Mouse (Mus musculus) embryo, embryonic 10.5 days (tissue): Measurements from ENCODE around the gene Smox.

Experiments
- DNase-seq: peaks from one replicate; pipeline ENCODE4 v3.0.0-alpha.2; 2015; ENCODE audit warnings: low spot score

Smox gene

DNA sequence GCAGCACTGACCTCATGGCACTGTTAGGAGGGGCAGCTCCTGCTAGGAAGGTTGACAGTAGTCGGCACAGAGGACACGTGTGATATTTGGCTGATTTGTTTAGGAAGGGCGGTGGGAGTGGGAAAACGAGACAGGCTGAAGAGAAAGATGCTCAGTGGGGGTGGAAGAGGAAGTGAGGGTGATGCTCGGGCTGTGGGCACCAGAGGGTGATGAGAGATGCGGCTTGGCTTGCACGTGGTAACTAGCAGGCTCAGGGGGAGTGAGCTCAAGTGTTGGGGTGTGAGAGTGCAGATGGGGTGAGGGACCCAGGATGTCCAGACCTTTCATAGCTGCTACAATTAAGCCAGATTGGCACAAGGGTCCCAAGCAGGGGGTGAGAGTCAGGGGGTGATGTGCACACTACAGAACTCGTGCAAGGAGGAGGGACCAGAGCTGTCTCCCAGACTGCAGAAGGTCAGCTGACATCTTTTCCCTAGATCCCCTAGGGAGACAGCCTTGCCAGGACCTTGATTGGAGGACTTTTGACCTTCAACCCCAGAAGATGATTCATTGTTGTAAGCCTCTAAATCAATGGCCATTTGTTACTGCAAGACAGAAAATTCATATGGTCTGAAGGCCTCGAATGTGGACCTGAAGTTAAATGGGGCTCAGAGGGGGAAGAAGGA lies 61.6 kb downstream of the Smox start:
- no peak for DNase-seq

DNA sequence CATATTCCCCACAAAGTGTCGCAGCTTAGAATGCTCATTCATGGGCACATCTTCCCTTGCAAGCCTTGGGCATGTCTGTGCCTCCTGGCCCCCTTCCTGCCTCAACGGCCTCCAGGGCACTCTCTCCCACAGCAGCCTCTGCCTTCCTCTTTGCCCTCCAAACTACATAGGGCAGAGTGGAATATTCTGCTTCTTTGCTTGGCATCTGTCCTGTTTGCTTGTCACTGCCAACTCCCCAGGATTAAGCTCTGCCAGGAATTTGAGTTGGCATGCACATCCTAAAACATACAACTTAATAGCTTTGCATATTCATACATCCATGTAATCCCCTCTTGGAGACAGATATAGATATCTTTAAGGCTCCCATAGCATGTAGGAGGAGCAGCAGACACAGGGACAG lies 66.6 kb downstream of the Smox start:
- DNase-seq: no peak

DNA sequence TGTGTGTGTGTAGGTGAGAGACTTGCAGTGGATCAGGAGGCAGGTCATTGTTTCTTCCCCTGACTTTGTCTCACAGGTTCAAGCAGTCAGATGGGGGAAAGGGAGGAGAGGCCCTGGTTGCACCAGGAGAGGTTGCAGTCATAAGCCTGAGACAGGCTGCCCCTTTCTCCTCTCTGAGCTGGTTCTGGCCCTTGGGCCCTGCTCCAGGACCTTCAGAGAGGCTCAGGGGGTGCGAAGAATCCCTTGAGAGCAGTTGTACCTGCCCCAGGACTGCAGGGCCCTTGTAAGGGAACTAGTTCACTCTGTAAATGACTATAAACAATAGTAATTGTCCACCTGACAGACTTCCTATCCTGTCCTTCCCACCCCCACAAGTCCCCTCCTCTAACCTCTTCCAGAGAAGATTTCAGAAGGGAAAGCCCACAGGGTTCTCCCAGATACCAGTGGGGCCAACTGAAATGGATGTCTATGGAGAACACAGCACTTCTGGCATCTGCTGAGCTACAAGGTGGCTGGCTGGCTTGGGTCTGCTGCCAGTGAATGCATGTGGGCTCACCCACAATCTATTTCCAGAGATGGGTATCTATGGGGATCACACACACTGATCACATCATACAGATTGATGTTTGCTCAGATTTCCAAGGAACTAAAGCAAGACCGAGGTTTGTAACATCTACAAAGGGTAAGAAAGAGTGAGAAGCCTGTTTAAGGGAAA lies 69.1 kb downstream of the Smox start:
- DNase-seq: no peak

DNA sequence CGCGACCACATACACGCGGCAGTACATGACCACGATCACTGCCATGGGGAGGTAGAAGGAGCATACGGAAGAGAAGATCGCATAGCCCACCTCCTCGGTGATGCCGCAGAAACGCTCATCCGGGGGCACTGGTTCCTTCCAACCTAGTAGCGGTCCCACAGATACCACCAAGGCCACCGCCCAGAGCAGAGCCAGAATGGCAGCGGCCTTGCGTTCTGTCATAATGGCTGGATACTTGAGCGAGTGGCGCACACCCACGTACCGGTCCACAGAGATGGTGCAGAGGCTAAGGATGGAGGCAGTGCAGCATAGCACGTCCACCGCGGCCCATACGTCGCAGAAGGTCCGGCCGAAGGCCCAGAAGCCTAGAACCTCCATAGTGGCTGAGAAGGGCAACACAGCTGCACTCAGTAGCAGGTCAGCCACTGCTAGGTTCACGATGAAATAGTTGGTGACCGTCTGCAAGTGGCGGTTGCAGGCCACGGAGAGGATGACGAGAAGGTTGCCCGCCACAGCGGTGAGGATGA lies 70.1 kb downstream of the Smox start:
- DNase-seq: peak; percentile 4

DNA sequence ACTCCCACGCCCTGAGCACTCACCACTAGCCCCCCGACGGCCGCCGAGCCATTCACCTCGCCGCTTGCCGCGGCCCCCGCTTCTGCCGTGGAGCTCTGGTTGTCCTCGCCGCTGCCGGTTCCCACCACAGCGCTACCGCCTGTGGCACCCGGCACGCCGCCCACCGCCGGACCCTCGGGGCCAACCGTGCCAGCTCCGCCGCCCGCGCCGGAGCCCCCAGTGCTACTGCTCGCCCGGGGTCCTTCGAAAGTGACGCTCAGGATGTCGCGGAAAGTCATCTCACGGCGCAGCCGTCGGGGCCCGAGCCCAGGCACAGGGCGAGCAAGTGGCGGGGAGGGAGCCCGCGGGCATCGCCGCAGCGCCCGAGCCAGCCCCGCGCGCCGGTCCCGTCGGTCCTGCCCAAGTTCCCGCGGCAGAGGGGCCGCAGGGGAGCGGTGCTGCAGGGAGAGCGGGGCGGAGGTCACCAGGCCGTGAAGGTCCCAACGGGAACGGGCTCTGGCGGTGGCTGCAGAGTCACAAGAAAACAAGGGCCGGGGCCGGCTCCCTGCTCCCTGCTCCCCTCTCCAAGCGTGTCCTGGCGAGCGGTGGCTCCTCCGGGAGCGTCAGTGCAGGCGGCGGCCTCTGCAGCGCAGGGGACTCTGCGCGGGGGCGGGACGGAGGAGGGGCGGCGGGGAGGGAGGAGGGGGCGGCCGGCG lies 70.7 kb downstream of the Smox start, which contains the start of gene Adra1d:
Gene Adra1d, minus strand, starts transcription at position 393 of the 695 bp plus-strand sequence.
- peak; percentile 57 for DNase-seq

DNA sequence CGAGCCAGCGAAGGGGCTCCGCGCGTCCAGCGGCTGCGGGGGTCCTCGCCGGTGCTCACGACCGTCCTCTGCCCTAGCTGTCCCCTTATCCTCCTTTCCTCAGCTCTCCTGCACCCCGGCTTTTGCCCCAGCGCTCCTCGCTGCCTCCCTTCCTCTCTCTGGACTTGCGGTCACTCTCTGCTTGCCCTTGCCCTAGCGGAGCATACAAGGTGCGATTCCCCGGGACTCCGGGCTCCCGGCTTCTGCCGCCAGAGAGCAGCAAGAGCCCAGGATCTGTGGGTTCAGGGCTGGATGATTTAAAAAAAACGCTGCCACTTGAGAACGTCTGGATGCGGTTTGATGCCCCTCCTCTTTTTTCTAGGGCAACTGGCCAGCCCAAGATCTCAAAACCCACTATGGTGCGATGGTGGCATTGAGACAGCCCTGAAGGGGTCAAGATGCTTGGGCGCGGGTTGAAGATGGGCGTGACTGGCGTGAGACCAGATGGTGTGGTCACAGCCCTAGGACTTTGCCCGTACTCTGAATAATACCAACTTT lies 71.4 kb downstream of the Smox start:
- DNase-seq: peak; percentile 84
